Mouse (Mus musculus) lung, adult 18-20 months (tissue): ENCODE results near the gene Slco1c1.
"Not testable (repeated sequence)": the region's sequence is repeated elsewhere in the genome, so short reads cannot be mapped to it uniquely, and the experiment has no call there.

Source experiments
- DNase-seq, 2 experiments: peaks; one replicate each; pipeline ENCODE4 v3.0.0; 2022; ENCODE audit warnings: mixed read lengths in 2 of 2

The Slco1c1 gene

GRCm38 (mm10) chr6:141590598-141591200 lies 66.5 kb downstream of the Slco1c1 start:
- not testable (repeated sequence) for DNase-seq

- no peak for DNase-seq
Observed at GRCm38 (mm10) chr6:141596081-141596480, 71.9 kb downstream of the Slco1c1 start.

GRCm38 (mm10) chr6:141597037-141597436 lies 72.9 kb downstream of the Slco1c1 start:
- DNase-seq, result no peak

- no peak for DNase-seq
Observed at GRCm38 (mm10) chr6:141600940-141601339, 76.8 kb downstream of the Slco1c1 start.

- no peak for DNase-seq
Observed at GRCm38 (mm10) chr6:141610702-141611260, 86.6 kb downstream of the Slco1c1 start.

GRCm38 (mm10) chr6:141614017-141614416 lies 89.8 kb downstream of the Slco1c1 start:
- DNase-seq, result no peak

- no peak for DNase-seq
Observed at GRCm38 (mm10) chr6:141615348-141615747, 91.2 kb downstream of the Slco1c1 start.
